Mouse (Mus musculus): ENCODE results near the gene Padi3. TPM values are rescaled to one million over a fixed set of nuclear protein-coding genes. Genes with fewer than 3 reads are reported as not detected.
A peak's percentile ranks its signal among the peaks of the same experiment; 100 is the strongest.

The Padi3 gene
- polyA plus RNA-seq (2012): 3.2 and 3.4 TPM in 2 replicates

GRCm38 (mm10) chr4:140810458-140811260 is at the start of gene Padi3:
TSS of gene Padi3 (minus strand) at chr4:140810648.
- TF ChIP-seq GATA1 (IDR thresholded peaks at IDR 0.05; ENCODE audit: low read length): no peak

GRCm38 (mm10) chr4:140859291-140859690 is 48.8 kb upstream of the Padi3 start:
- TF ChIP-seq GATA1 (IDR thresholded peaks at IDR 0.05; ENCODE audit: low read length): no peak

DNA sequence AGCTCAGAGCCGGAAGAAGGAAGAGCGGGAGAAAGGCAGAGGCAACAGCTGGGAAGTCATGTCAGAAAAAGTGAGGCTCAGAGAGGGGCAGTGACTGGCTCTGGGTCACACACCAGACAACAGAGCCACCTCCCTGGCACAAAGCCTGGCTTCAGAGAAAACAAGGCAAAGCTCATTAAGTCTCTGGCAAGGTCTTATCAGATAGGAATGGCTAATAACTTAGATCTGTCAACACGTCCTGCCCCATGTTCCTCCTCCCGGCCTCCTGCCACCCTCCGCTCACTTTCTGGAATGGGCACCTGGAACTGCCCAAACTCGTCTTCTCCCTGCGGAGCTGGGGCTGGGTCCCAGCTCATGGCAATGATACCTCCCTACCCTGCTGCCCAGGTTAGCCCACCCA is 47.4 kb upstream of the Padi3 start:
- TF ChIP-seq GATA1 (IDR thresholded peaks at IDR 0.05; ENCODE audit: low read length): no peak

- TF ChIP-seq GATA1 (IDR thresholded peaks at IDR 0.05; ENCODE audit: low read length): no peak
Measured at GRCm38 (mm10) chr4:140857041-140857440, 46.6 kb upstream of the Padi3 start.

DNA sequence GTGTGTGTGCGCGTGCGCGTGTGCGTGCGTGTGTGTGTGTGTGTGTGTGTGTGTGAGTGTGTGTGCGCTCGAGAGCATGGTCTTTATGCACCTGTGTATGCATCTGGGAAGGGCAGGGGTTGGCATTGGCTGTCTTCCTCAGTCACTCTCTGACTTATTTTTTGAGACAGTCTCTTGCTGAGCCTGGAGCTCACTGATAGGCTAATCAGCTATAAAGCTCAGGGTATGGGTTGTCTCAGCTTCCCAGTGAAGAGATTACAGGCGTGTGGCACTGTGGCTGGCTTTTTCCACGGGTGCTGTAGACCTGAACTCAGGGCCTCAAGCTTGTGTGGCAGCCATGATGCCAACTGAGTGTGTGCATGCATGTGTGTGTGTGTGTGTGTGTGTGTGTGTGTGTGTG is 44.7 kb upstream of the Padi3 start:
- no peak for TF ChIP-seq GATA1 (IDR thresholded peaks at IDR 0.05; ENCODE audit: low read length)

DNA sequence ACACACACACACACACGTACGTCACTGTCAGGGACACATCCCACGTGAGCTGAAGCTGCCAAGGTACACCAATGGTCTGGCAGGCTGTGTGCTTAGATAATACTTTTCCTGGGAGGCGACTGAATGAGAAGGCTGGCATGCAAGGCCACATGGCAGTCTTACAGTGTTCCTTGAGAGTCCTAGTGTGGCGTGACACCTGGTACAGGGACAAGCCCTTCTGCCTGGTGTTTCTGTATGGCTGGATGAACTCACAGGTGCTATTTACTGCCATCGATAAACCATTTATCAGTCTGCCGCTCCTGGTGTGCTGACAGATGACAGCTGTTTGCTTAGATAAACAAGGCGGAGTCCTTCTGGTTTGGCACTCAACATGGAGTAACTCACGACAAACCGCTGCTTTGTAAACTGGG is 44.0 kb upstream of the Padi3 start:
- peak; percentile 44 for TF ChIP-seq GATA1 (IDR thresholded peaks at IDR 0.05; ENCODE audit: low read length)

DNA sequence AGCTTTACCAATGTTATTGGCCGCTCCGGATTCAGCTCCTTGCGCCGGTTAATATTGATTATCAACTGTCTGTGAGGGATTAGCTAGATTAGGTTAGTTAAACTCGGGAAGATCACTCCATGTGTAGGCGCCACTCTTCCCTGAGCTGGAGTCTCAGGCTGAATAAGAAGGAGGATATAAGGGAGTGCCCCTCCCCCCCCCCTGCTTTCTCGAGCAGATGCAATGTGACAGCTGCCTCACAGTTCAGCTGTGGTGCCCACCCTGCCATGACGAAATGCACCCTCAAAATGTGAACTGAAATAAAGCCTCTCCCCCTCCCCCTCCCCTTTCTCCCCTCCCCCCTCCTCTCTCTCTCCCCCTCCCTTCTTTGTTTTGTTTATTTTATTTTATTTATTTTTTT is 43.2 kb upstream of the Padi3 start:
- no peak for TF ChIP-seq GATA1 (IDR thresholded peaks at IDR 0.05; ENCODE audit: low read length)

DNA sequence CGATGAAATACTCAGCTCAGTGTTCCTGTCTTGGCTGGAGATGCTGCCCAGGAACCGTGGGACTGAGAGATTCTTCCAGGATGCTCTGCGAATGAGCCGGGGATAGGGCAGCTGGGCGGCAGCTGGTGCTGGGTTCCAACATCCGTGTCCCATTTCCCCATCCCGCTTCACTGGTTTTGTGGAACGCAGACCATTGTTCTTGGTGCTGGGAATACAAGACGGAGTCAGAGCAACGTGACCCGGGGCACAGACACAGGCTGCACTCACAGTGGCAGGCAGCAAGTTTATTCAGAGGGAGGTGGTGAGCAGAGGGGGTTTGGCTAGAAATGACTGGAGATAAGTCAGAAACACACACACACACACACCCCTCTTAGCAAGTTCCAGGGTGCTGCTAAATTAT is 38.9 kb upstream of the Padi3 start:
- no peak for TF ChIP-seq GATA1 (IDR thresholded peaks at IDR 0.05; ENCODE audit: low read length)

- no peak for TF ChIP-seq GATA1 (IDR thresholded peaks at IDR 0.05; ENCODE audit: low read length)
Measured at GRCm38 (mm10) chr4:140845666-140846065, 35.2 kb upstream of the Padi3 start, which contains the start of gene Padi1. TSS of gene Padi1 (minus strand) at chr4:140845778.

DNA sequence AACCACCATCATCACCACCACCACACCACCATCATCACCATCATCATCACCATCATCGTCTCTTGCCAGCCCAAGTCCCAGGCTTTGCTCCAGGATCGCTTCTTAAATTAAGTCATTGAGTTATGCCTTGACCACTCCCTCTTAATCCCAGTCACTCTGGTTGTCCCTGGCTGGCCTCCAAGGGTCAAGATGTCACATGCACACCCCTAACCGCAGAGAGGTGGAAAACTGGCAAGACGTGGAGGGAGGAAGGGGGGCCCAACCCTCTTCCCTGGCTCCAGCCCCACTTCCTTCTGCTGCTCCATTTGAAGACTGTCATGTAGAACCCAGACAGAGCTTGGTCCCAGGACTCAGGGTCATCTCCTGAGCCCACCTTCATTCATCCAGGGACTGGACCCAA is 34.5 kb upstream of the Padi3 start:
- no peak for TF ChIP-seq GATA1 (IDR thresholded peaks at IDR 0.05; ENCODE audit: low read length)

GRCm38 (mm10) chr4:140843670-140844280 is 33.3 kb upstream of the Padi3 start:
- no peak for TF ChIP-seq GATA1 (IDR thresholded peaks at IDR 0.05; ENCODE audit: low read length)

DNA sequence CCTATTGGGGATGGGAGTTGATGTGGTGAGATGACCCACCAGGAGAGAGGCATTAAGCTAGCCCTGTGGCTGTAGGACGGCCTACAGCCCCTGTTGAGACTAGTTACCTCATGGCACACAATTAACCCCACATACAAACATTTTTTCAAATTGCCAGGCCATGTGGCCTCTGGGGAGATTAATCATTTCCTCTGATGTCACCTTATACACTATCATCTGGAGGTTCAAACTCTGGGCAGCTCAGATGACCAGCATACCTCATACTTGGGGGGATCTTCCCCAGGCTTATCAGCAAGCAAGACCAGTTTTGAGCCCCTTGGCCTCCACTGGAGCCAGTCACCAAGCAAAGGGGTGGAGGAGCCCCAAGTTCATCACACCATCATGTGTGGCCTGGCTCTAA is 32.5 kb upstream of the Padi3 start:
- no peak for TF ChIP-seq GATA1 (IDR thresholded peaks at IDR 0.05; ENCODE audit: low read length)

- no peak for TF ChIP-seq GATA1 (IDR thresholded peaks at IDR 0.05; ENCODE audit: low read length)
Measured at GRCm38 (mm10) chr4:140837879-140838278, 27.4 kb upstream of the Padi3 start.

DNA sequence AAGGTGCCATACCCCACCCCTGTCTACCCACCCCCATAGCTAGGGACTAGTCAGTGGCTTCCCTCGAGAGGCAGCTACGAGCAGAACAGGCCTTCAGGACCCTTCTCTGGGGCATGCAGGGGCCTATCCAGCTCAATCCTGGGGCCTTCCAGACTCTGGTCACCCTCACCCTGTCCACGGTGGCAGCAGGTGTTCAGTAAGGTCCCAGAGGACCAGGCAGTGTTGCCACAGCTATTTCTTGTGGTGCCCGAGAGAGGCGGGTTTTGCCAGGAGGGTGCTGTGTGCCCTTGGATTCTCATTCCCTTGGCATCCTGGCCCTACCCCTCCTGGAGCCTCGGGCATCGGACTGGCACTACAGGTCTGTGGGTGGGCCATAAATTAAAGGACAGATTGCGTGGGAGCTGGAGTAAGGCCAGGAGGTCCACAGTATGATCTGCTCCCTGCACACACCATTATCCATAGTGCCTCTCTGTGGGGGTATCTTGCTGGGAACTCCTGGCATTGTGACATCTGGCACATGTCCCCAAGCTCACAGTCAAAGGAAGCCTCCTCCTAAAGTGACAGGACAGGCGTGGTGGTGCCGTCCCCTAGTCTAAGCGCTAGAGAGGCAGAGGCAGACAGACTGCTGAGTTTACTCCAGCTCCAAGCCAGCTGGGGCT is 25.9 kb upstream of the Padi3 start:
- no peak for TF ChIP-seq GATA1 (IDR thresholded peaks at IDR 0.05; ENCODE audit: low read length)

GRCm38 (mm10) chr4:140835682-140836081 is 25.2 kb upstream of the Padi3 start:
- no peak for TF ChIP-seq GATA1 (IDR thresholded peaks at IDR 0.05; ENCODE audit: low read length)

GRCm38 (mm10) chr4:140834327-140834934 is 24.0 kb upstream of the Padi3 start:
- TF ChIP-seq GATA1 (IDR thresholded peaks at IDR 0.05; ENCODE audit: low read length): no peak

All from G1E-ER4 (cell line).